Mouse (Mus musculus) left cerebral cortex, adult 18-20 months (tissue): Measurements from ENCODE around the gene Casr. TPM values are rescaled to one million over a fixed set of nuclear protein-coding genes. Genes with fewer than 3 reads are reported as not detected.
A peak's percentile ranks its signal among the peaks of the same experiment; 100 is the strongest.

Source experiments
- DNase-seq, 2 experiments: peaks; one replicate each; pipeline ENCODE4 v3.0.0; 2021 to 2022; ENCODE audit warnings: low spot score in 2 of 2, mixed read lengths in 1 of 2
- long read RNA-seq, 2 experiments: library from polyadenylated mRNA; stranded (forward); transcript quantifications; one replicate each; pipeline ENCODE4 v2.0.0; 2021
- total RNA-seq, 2 experiments: library from RNA; stranded (reverse); gene quantifications; 2 replicates each; pipeline ENCODE4 v1.2.3; 2021

Gene Casr
- total RNA-seq = under 1 TPM; 0.56 to 0.86 TPM
- long read RNA-seq, experiment 1, partial matches to known transcripts = 1 of 1 reads
- long read RNA-seq, experiment 1, other reads (novel, unspliced or antisense) = 0 of 1 reads
- long read RNA-seq, experiment 2 = 0 reads

DNA sequence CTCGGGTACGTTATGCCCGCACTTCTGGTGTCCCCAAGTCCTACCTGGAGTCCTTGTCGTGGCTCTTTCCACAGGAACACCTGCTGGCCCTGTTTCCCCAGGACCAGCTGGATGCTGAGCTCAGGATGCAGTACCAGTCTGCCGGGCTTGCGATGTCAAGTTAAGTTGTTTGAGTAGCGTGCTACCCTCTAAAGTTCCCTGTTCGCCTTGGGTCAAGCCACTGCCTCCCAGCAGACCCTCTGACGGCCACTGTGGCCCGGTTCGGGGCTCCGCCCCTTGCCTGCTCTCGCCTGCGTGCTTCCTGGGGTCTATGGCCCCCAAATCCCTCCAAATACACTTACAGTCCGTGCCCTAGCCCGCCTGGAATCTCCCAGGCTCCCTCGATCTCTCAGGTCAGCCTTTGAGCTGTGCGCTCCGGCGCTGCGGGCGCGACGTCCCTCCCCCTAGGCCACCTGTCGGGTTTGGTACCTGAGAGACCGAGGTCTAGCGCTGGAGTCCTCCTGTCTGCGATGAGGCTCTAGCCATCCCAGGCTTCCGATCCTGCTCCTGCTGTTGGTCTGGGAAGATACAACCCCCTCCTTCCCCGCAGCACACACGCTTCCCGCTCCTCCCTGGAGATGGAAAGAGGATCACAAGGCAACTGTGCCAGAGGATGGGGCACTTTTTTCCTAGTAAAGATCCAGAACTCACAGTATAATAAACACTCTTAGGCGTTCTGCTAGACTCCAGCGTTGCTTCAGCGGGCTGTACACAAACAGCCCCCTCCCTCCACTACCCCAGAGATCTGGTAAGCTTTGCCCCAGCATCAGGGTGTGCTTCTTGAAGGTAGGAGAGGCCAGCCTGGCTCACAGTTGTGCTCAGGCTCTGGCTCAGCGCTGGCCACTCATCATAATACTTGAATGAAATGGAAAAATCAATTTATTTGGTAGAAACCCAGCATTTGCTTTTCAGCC is at the start of gene Casr:
Gene Casr (minus strand): TSS at position 756 of the 953 bp plus-strand sequence.
- DNase-seq = no peak

DNA sequence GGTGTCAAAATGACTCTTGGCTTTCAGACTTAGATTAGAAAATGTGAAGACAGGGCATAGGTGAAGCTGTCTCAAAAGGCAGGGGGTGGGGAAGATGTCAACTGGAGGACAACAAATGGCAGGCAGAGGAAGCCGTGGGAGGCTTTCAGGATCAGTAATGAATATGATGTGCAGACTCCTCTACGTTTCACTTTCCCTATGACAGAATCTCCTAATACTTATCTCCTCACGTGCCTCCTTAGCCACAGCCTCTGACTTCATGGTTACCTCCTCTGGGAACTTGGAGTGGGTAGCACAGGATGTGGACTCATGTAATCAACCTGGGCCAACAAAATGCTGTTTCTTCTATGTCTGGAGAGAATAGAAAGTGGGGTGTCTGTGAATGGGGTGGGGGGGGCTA is 40.7 kb upstream of the Casr start:
- no peak for DNase-seq

DNA sequence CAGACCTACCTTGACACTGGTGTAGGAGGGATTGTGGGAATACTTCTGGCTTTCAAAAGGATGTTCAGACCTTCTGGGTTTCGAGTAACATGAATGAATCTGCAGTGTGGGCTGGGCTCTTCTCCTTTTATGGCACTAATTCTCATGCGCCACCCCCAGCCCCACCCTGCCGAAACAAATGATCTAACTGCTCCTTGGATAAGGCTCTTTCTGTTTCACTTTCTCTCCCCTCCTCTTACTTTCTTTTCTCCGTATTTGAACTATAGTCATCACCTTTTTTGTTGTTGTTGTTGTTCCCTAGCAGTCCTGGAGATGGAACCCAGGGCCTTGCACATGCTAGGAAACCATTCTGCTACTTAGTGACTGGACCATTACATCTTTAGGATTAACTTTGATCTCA is 36.3 kb upstream of the Casr start:
- no peak for DNase-seq

GRCm38 (mm10) chr16:36596671-36597410 is 34.9 kb upstream of the Casr start:
- DNase-seq = no peak

- no peak for DNase-seq
Observed at GRCm38 (mm10) chr16:36589898-36590297, 28.0 kb upstream of the Casr start.

GRCm38 (mm10) chr16:36587971-36588370 is 26.0 kb upstream of the Casr start:
- DNase-seq = no peak

DNA sequence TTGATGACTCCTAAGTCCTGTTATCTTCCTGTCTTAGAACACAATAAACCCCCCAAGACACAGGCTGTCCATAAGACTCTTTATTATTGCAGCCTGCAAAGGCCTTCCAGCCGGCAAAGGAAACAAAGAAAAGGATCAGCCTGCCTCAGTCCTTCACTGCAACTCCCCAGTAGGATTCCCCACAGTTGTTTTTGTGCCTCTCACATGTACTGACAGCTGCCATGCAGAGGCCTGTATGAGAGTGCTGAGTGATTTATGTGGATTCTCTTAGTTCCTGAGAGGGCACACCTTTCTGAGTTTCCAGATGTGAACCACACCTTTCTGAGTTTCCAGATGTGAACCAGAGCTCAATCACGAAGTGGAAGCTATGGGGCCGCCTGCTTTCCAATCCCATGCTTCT is 20.1 kb upstream of the Casr start:
- no peak for DNase-seq

DNA sequence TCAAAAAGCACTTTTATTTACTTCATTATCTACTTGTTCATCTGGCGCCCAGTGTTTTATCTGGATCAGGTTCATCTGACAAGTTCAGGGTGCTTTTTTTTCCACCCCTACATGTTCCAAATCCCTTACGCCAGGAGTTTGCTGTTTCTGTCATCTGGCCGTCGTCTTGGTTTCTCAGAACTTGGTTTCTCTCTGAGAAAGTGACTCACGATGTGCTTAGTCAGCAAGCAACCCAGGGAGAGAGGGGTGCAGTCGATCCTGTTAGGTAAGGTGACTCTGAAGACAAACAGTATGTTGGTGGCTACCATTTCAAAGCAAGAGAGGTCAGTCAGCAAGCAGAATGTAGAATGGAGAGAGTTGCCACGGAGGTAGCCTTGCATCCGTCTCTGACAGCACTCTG is 10.0 kb upstream of the Casr start:
- no peak for DNase-seq

- DNase-seq = no peak
Observed at GRCm38 (mm10) chr16:36559573-36559972, 2.4 kb downstream of the Casr start.

DNA sequence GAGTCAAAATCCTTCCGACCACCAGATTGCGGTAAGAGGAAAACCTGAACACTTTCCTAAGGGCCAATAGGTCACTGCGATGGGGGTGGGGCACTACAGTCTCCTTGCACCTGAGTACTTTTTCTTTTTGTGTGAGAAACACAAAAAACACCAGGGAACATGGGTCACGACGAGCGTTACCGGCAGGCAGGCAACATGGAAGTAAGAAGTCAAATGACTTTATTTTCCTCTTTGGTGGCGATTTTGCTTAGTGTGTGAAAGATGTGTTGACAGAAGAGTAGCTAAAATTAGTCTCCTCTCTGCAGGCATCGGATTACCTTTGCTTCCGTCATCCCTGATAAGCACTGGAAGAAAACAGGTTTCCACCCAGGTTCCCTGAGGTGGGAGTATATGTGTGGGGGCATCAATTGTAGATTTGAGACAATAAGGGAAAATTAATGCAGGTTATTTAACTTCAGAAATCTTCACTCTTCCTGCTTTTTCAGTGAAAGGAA is 6.2 kb downstream of the Casr start:
- no peak for DNase-seq

- DNase-seq = no peak
Observed at GRCm38 (mm10) chr16:36553624-36554023, 8.3 kb downstream of the Casr start.

DNA sequence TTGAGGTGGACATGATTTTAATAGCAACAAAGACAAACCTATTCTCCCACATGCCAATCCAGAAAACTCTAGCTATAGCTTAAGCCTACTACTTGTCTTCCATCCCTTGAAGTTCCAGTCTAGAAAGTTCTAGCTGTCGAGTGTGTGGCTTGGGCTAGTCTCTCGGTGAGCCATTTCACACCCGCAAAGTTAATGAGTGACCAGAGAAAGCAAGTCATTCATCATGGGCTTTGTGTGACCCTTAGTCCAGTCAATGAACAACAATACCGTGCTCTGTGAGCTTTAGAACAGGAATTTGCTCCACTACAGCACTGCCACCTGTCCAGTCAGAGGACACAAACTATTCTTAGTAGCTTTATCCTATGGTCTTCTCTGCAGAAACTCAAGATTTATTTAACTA is 16.6 kb downstream of the Casr start:
- DNase-seq = no peak

- no peak for DNase-seq
Observed at GRCm38 (mm10) chr16:36543091-36543490, 18.9 kb downstream of the Casr start.

DNA sequence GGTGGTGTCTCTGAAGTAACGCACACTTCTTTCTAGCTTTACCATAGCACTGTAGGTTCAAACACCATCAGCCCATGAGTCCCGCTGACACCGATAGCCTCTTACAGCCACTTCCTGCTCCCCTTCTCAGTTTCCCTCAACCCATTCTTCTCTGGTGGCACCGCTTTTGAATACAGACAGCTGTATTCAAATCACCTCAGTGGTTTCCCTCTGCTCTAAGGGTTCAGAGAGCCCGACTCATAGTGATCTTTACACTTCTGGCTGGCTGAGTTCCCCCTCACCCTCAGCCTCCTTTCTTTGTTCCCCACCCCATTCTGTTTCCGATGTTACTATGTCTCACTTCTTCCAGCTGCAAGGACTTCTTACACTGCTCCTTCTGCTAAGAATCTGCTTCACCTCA is 21.1 kb downstream of the Casr start:
- DNase-seq = no peak

GRCm38 (mm10) chr16:36532981-36533687 is 28.8 kb downstream of the Casr start:
- no peak for DNase-seq

DNA sequence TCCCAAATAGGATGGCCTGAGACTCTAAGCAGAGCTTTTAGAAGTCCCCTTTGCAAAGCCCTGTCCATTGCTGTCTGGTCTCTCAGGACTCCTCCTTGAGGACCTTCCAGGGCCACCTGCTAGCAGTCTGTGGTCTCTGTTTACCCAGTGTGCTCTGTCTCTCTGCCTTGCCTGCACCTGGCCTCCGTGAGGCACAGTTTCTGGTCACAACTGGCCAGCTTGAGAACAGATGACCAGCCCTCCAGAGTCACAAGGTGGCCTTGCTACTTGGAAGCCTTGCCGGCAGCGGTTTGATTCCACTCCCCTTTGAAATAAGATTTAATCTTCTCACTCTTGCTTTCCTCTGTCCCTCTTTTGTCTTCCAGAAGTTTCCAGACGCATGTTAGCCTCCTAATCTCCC is 29.9 kb downstream of the Casr start:
- no peak for DNase-seq

DNA sequence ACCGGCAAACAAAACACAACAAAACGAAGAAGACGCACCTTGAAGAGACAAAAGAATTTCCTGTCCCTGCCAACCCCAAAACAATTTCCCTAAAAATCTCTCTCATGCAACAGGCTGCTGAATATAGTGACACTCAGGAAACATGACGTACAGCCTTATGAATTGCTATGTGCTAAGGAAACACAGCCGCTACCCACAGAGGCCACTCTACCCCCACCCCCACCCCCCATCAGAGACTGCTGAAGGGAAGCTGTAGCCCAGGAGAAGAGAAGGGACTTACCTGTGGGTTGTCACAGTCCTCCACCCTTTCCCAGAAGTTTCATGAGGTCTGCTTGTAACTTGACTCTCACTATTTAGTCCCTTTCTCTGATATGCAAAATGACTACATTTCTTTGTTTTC is 30.3 kb downstream of the Casr start:
- DNase-seq = no peak

GRCm38 (mm10) chr16:36530566-36531552 is 31.1 kb downstream of the Casr start:
- peak in 1 of 2 experiments; percentile 12 for DNase-seq

- DNase-seq = no peak
Observed at GRCm38 (mm10) chr16:36528822-36529221, 33.1 kb downstream of the Casr start.
